Mouse (Mus musculus): ENCODE measurements around the gene Map7. TPM values are rescaled to one million over a fixed set of nuclear protein-coding genes. Genes with fewer than 3 reads are reported as not detected.

Map7 gene
- total RNA-seq, 1 experiment from 2014 or later = 156 TPM

DNA sequence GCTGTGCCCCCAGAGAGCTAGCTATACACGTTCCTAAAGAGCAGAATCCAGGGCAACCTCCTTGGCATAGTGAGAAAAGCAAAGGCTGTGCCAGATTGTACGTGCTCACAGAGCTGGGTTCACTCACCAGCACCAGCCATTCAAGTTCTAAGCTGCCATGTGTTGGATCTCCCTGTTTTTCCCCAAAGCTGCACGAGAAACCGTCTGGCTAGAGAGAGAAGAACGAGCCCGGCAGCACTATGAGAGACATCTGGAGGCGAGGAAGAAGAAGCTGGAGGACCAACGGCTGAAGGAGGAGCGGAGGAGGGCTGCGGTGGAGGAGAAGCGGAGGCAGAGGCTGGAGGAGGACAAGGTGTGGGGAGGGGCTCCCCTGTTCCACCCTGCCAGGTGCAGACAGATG lies 96.8 kb downstream of the Map7 start:
- ATAC-seq (replicated peaks in 1 of 2; ENCODE audit: insufficient read depth in 1 of 2, low FRiP score in 2 of 2, low TSS enrichment in 1 of 2, low read depth in 1 of 2, poor library complexity in 2 of 2, severe bottlenecking in 2 of 2) = no peak

DNA sequence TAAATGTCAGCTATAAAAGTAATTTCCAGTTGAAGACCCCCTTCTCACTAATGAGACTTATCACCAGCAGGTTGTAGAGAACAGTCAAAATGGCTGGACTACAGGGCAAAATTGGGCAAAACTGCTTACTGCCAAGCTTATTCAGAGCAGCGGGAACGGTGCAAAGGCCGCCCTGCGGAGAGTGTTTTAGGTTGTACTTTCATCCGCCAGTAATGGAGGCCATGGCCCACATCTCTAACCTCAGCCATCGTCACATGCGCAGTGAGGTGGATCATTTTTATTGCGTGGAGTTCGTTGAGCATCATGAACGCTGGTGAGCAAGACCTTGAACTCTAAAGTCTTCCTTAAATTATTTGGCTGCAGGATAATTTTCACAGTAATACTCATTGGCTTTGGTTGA lies 100.8 kb downstream of the Map7 start:
- no peak for ATAC-seq (replicated peaks in 1 of 2; ENCODE audit: insufficient read depth in 1 of 2, low FRiP score in 2 of 2, low TSS enrichment in 1 of 2, low read depth in 1 of 2, poor library complexity in 2 of 2, severe bottlenecking in 2 of 2)

DNA sequence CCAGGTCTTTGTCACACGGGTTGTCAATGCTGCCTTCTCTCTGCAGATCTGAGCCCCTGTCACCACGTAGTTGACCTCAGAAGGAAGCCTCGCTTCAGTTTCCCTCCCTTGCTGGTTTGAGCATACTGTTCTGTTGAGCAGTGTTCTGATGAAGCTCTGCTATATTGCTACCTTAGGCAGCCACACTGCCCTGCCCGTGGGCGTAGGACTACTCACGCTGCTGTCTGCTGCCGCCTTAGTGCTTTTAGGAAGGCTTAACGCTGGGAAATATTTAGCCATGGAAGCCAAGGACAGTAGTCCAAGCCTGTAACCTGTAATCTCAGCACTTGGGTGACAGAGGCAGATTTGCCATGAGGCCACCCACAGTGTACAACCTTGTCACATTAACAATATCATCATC lies 107.3 kb downstream of the Map7 start:
- no peak for ATAC-seq (replicated peaks in 1 of 2; ENCODE audit: insufficient read depth in 1 of 2, low FRiP score in 2 of 2, low TSS enrichment in 1 of 2, low read depth in 1 of 2, poor library complexity in 2 of 2, severe bottlenecking in 2 of 2)

DNA sequence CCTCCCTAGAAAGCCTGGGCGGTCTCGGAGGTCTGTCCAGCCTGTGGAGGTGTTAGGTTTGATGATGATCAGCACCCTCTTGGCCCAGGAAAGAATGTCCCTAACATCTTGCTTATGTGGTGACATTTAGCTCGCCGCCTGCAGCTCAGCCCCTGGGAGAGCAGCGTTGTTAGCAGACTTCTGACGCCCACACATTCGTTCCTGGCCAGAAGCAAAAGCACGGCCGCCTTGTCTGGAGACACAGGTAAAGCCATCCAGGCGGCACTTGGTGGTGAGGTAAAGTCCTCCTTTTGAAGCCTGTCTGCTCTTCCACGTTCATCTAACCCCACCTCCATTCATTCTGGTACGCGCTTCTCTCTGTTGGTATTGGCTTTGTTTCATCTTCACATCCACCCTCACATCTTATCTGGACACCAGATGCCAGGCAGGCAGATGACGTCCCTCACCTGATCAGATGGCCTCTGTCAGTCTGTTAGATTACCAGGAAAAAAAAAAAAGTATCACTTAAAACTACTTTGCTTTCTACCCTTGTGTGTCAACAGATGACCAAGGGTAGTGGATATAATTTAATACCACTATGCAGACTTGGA lies 108.9 kb downstream of the Map7 start:
- no peak for ATAC-seq (replicated peaks in 1 of 2; ENCODE audit: insufficient read depth in 1 of 2, low FRiP score in 2 of 2, low TSS enrichment in 1 of 2, low read depth in 1 of 2, poor library complexity in 2 of 2, severe bottlenecking in 2 of 2)

DNA sequence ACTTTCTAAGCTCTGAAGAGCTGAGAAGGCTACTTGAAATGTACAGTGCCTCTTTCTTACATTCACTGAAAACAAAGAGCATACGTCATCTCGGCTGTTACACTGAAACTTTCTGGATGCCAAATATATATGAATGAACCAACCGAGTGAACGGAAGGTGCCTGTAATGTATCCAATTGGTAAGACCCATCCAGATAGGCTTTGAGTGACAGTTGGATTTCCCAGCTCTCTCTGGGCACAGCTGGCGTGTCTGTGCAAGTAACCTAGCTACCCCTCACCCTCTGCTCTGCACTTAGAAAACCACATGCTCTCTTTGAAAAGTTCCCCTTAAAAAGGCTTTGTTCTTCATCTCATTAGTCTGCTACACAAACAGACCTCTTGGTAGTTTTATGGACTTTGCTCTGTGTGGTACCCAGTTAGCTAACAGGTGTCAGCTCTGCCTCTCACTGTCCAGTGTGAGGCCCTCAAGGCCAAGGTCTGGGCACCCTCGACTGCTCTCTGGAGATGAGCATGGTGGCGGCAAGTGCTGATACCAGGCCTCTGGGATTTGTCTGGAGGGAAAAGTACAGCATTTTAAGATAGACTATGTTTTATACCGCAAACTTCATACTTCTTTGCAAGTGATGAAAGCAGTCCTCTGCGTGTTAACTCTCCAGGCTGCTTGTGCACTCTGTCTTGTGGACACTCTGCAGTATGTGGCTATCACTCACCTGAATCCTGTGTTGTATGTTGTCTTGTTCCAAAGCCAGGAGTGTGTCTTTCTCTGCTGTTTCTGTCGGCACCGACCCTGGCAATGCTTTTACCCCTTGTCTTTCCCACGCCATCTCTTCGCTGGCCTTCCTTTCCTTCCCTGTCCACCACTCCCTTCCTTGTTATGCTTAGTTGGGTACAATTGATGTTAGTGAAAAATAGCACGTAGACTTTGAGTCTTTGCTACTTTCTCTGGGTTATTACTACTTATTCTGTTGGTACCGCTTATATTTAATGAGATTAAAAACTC lies 109.8 kb downstream of the Map7 start:
- no peak for ATAC-seq (replicated peaks in 1 of 2; ENCODE audit: insufficient read depth in 1 of 2, low FRiP score in 2 of 2, low TSS enrichment in 1 of 2, low read depth in 1 of 2, poor library complexity in 2 of 2, severe bottlenecking in 2 of 2)

DNA sequence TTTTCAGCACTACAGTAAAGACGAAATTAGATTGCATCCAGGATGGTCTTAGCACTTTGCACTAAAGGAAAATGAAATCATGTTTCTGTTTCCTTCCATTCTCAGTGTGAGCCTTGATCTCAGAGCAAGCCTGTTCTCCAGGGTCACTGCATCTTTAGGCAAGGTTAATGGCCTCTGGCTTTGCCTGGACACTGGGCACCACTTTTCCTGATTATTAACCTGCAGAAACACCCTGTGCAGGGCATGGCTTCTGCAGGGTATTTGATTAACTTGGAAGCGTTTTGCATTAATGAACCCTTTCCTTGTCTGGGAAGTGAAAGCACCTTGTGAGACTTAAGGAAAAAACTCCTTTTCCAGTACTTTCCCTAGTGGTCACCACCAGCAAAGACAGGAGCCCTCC lies 111.2 kb downstream of the Map7 start:
- ATAC-seq (replicated peaks in 1 of 2; ENCODE audit: insufficient read depth in 1 of 2, low FRiP score in 2 of 2, low TSS enrichment in 1 of 2, low read depth in 1 of 2, poor library complexity in 2 of 2, severe bottlenecking in 2 of 2) = no peak

DNA sequence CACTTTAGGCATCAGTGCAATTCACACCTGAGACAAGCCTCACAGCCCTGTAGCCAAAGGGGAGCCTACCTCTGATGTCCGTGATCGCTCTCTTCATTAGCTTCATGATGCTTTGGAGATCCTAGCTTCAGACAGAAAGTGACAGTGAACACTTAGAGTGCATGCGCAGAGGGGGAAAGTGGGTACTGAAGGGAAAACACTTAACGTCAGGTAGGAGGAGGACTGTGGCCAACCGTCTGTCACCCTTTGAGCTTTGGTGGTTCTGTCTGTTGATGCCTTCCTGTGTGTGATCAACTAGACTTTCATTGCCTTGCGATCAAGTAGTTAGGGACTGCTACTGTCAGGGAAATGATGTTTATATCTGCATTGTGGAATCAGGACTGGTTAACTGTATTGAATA lies 114.6 kb downstream of the Map7 start:
- ATAC-seq (replicated peaks in 1 of 2; ENCODE audit: insufficient read depth in 1 of 2, low FRiP score in 2 of 2, low TSS enrichment in 1 of 2, low read depth in 1 of 2, poor library complexity in 2 of 2, severe bottlenecking in 2 of 2) = no peak

DNA sequence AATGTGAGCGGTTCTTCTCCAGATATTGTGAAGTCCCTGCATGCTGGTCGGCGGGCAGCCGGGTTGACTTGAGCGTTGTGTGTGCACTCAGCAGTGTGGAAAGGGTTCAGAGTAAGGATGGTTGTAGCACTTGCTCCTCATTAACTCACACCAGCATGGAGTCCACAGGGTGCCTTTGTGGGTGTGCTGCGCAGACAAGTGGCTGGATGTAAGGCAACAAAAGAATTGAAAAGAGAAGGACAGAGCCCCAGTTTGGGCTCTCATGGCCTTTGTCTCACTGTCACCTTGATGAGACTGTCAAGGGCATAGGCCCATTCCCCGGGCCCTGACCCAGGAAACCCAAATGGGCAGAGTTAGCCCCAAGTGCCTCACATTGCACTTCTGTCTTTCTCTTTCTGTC lies 116.2 kb downstream of the Map7 start:
- ATAC-seq (replicated peaks in 1 of 2; ENCODE audit: insufficient read depth in 1 of 2, low FRiP score in 2 of 2, low TSS enrichment in 1 of 2, low read depth in 1 of 2, poor library complexity in 2 of 2, severe bottlenecking in 2 of 2) = no peak

DNA sequence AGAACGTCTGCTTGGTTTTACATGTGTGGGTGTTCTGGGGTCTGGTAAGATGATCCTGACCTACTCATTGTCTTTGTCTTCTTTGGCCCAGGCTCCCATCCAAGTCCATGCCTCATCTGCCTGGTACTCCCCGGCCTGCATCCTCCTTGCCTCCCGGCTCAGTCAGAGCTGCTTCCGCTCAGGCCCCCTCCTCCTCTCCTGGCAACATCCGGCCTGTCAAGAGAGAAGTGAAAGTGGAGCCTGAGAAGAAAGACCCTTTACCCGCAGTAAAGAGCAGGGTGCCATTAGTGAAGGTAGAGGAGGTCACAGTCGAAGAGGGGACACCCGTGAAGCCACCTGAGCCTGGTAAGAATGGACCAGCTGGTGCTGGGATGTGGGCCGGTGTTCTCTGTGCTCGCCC lies 118.8 kb downstream of the Map7 start:
- ATAC-seq (replicated peaks in 1 of 2; ENCODE audit: insufficient read depth in 1 of 2, low FRiP score in 2 of 2, low TSS enrichment in 1 of 2, low read depth in 1 of 2, poor library complexity in 2 of 2, severe bottlenecking in 2 of 2) = 0 out of 4 replicates have a peak, but pooled peaks of 1 of the 2 experiments have one; percentile 31

DNA sequence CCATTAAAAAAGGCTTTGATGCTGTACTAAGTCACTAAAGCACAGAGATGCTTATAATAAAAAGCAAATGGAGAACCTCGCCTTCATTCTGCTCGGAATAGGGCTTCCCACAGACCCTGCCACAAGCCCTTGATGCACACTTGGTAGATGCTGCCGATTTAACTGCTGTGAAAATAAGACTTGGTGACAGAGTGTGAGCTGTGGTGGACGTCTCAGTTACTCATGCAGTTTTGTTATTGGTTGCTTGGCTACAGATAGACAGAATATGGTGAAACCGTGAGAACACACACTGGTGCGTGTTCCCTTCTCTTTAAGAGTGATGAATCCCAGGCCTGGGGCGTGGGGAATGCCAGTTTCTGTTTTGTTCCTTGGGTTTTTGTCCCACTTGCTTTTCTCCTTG lies 120.7 kb downstream of the Map7 start:
- no peak for ATAC-seq (replicated peaks in 1 of 2; ENCODE audit: insufficient read depth in 1 of 2, low FRiP score in 2 of 2, low TSS enrichment in 1 of 2, low read depth in 1 of 2, poor library complexity in 2 of 2, severe bottlenecking in 2 of 2)

DNA sequence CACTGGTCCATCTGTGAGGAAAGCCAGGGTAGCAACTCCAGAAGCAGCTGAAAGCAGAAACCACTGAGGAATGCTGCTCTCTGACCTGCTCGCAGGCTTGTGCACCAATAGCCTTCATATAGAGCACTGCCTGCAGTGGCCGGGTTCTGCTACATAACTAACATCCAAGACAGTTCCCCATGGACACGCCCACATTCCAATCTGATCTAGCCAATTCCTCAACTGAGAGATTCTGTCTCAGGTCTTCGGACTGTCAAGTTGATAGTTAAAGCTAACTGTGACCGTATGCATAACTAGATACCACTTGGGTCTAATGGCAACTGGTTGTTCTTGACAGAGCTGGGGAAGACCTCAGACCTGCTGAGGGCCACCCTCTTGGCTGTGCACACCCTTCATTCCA lies 124.1 kb downstream of the Map7 start:
- no peak for ATAC-seq (replicated peaks in 1 of 2; ENCODE audit: insufficient read depth in 1 of 2, low FRiP score in 2 of 2, low TSS enrichment in 1 of 2, low read depth in 1 of 2, poor library complexity in 2 of 2, severe bottlenecking in 2 of 2)

DNA sequence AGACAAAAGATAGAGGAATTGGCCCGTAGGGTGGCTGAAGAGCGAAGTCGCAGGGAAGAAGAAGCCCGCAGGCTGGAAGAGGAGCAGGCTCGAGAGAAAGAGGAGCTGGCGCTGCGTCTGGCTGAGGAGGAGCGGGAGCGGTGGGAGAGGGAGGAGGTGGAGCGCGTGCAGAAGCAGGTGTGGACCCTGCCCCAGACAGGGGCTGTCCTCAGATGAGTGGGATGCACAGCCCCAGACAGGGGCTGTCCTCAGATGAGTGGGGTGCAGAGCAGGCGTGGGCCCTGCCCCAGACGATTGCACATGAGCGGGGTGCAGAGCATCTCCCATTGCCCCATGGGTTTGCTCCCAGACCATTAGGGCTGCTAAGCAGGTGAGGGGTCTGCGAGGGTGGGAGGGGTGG lies 125.0 kb downstream of the Map7 start:
- ATAC-seq (replicated peaks in 1 of 2; ENCODE audit: insufficient read depth in 1 of 2, low FRiP score in 2 of 2, low TSS enrichment in 1 of 2, low read depth in 1 of 2, poor library complexity in 2 of 2, severe bottlenecking in 2 of 2) = no peak

DNA sequence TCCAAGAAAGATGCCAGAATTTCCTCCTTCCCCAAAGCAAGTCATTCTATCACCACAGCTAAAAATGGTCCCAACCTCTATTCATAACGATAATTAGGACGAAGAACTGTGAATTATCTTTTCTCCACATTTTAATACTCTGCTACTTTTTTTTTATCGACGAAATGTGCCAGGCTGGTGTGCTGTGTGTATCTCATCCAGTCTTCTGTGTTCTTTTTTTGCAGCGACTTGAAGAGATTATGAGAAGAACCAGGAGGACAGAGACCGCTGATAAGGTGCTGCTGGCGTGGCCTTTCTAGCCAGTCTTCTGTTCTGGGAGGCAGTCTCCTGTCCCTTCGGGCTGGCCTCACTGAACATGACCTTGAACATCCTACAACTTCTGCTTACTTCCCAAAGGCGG lies 125.8 kb downstream of the Map7 start:
- ATAC-seq (replicated peaks in 1 of 2; ENCODE audit: insufficient read depth in 1 of 2, low FRiP score in 2 of 2, low TSS enrichment in 1 of 2, low read depth in 1 of 2, poor library complexity in 2 of 2, severe bottlenecking in 2 of 2) = no peak

DNA sequence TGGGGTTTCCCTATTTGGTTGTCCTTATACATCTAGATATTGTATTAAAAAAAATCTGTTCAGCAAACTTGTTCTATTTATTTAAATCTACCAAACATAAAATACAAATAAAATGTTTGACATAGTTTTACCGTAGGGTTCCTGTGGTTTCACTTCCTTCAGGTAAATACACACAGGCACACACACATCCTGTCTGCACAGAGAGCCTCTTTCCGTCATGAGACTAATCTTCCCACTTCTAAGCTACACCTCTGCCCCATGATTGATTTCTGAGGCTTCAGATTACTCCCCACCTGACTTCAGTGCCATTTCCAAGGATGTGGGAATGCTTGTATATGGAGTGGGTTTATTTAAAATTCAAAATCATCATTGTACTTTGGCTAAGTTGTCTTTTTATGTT lies 133.2 kb downstream of the Map7 start:
- ATAC-seq (replicated peaks in 1 of 2; ENCODE audit: insufficient read depth in 1 of 2, low FRiP score in 2 of 2, low TSS enrichment in 1 of 2, low read depth in 1 of 2, poor library complexity in 2 of 2, severe bottlenecking in 2 of 2) = no peak

DNA sequence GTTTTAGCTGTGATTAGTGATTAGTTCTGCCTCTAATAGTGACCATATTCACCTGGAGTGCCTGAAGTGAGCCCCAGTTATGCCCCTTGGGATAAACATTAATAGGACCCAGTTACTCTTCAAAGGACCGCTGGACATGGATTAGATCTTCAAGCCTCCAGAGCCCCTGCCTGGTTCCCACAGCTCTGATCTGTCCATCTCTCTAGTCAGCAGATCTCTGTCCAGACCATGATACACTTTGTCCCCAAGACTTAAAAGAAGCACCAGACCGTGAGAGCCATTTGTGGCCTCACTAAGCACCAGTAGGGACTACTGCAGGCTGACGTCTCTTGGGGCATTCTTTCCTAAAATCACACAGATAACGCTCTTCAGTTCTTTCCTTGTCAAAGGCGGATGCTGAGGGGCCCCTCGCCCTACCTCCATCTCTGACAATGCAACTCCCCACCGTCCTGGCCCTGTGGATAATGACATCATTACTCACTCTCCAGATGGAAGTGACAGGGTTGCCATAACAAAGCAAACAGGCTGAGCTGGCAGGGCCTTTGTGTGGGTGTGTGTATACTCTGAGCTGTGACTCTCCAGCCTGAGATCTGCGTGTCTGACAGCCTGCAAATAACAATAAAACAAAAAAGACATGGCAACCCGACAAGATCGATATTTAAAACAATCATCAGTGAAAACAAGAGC lies 137.2 kb downstream of the Map7 start:
- ATAC-seq (replicated peaks in 1 of 2; ENCODE audit: insufficient read depth in 1 of 2, low FRiP score in 2 of 2, low TSS enrichment in 1 of 2, low read depth in 1 of 2, poor library complexity in 2 of 2, severe bottlenecking in 2 of 2) = no peak

DNA sequence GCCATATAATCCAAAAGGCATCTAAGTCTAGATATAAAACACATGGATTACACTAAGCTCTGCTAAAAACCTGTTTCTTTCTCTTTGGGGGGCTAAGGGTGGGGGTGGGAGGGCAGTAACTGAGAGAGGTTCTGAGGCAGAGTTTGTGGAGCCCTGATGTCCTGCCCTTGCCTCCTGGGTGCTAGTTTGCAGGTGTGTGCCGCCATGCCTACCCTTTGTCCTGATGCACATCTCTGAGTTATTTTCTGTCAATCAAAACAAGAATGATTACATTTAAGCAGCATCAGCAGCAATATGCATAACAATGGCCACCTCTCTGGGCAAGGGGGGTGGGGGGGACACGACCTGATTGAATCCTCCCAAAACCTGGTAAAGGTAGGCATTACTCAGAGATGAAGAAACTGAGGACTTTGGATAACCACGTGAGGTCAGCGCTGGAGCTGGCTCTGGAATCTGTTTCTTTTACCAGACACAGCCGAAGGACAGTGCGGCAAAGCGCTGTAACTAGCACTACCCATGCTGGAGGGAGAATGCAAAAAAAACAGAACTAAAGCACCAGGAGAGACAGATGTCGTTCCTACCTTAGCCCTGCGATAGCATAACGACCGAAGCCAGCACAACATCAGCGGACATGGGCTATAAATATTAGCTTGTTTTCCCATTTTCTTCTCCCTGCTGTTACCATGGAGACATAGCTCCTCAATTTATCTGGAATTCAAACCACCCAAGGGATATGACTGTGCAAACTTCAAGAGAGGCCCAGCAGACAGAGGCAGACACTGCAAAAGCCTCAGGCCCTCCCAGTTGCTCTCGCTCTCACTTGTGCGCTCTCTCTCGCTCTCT lies 137.9 kb downstream of the Map7 start:
- no peak for ATAC-seq (replicated peaks in 1 of 2; ENCODE audit: insufficient read depth in 1 of 2, low FRiP score in 2 of 2, low TSS enrichment in 1 of 2, low read depth in 1 of 2, poor library complexity in 2 of 2, severe bottlenecking in 2 of 2)

DNA sequence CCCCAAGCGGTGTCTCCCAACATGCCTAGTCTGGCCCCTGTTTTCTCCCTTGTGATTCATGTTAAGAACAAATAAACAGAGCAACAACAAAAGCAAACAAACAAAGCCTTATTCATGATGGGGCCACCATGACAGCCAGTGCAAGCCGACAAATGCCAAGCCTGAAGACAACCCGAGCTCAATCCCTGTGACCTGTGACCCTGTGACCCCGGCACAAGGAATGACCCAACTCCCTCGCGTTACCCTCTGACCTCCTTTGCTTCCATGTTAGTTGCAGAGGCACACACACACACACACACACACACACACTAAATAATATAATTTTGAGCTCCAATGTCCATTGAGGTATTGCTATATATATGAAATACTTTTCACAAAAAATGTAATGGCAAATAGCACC lies 139.1 kb downstream of the Map7 start:
- no peak for ATAC-seq (replicated peaks in 1 of 2; ENCODE audit: insufficient read depth in 1 of 2, low FRiP score in 2 of 2, low TSS enrichment in 1 of 2, low read depth in 1 of 2, poor library complexity in 2 of 2, severe bottlenecking in 2 of 2)

Data from hematopoietic stem cell, adult 5-6 weeks (primary cell).